Mouse (Mus musculus) lung, embryonic 14.5 days (tissue): ENCODE measurements around the gene Pou6f1. TPM values are rescaled to one million over a fixed set of nuclear protein-coding genes. Genes with fewer than 3 reads are reported as not detected.

Experiments
- ATAC-seq: fragments of 200-750 bp; cut with Nextera tagmentation; 2 replicates; pipeline ENCODE4 v1.8.0; 2017; ENCODE audit warnings: mild to moderate bottlenecking, moderate TSS enrichment, moderate library complexity; ENCODE audit not compliant: insufficient read depth
- DNase-seq: peaks from one replicate; pipeline ENCODE4 v3.0.0-alpha.2; 2015
- H3K27ac ChIP-seq: fragments of 300-500 bp; sonication (generic); 2 replicates; pipeline ENCODE4 v1.5.1; 2014; ENCODE audit warnings: low read depth, mild to moderate bottlenecking, moderate library complexity
- H3K27me3 ChIP-seq: fragments of 300-500 bp; sonication (generic); 2 replicates; pipeline ENCODE4 v1.6.1; 2014; ENCODE audit warnings: low read length, control low read depth; ENCODE audit not compliant: insufficient read depth
- H3K36me3 ChIP-seq: fragments of 300-500 bp; sonication (generic); 2 replicates; pipeline ENCODE4 v1.6.1; 2014; ENCODE audit warnings: control low read depth; ENCODE audit not compliant: insufficient read depth
- H3K4me1 ChIP-seq: fragments of 300-500 bp; sonication (generic); 2 replicates; pipeline ENCODE4 v1.6.1; 2014; ENCODE audit warnings: antibody characterized with exemption, control low read depth; ENCODE audit not compliant: insufficient read depth
- H3K4me2 ChIP-seq: fragments of 300-500 bp; sonication (generic); 2 replicates; pipeline ENCODE4 v1.6.1; 2014; ENCODE audit warnings: mild to moderate bottlenecking
- H3K4me3 ChIP-seq: fragments of 300-500 bp; sonication (generic); 2 replicates; pipeline ENCODE4 v1.5.1; 2014; ENCODE audit warnings: low read depth, low read length
- H3K9ac ChIP-seq: fragments of 300-500 bp; sonication (generic); 2 replicates; pipeline ENCODE4 v1.6.1; 2014
- H3K9me3 ChIP-seq: fragments of 300-500 bp; sonication (generic); 2 replicates; pipeline ENCODE4 v1.6.1; 2016; ENCODE audit warnings: low read depth, low read length, control low read depth
- CTCF ChIP-seq: IDR thresholded peaks from 2 replicates; pipeline ENCODE4 v1.5.1; 2016; ENCODE audit warnings: antibody characterized with exemption, low read depth
- WGBS: fragments of 180-500 bp; shearing (Covaris S2); extraction: QIAGEN DNeasy Blood & Tissue Kit; methylation state at CpG from one replicate; pipeline ENCODE4 v1.1.7; 2014; 5-methylcytosine and 5-hydroxymethylcytosine counted together
- microRNA-seq: library from miRNA; unstranded; fragments of <30 nt; microRNA quantifications from one replicate; pipeline ENCODE4, GENCODE M21; 2016; ENCODE audit warnings: borderline number of aligned reads
- polyA plus RNA-seq: library from polyadenylated mRNA; unstranded; fragments of >200 nt; fragmentation: Nextera tagmentation; extraction: Ambion mirVana; gene quantifications from 2 replicates; pipeline ENCODE4 v1.2.1, GENCODE M21; 2014

Gene Pou6f1
- polyA plus RNA-seq, 1 experiment from 2014 or later, result 7.6 TPM

DNA sequence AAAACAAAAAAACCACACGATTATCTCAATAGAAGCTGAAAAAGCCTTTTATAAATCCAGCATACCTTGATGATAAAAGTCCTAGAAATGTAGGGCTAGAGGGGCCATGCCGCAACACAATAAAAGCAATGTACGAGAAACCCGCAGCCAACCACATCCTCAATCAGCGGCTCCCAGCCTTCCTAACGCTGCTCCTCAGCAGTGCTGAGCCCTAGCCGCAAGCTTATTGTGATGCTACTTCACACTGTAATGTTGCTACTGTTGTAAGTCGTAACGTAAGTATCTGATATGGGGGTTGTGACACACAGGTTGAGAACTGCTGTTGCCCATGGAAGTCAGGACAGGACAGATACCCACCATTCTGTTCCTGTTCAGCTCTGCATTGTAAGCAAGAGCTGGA, 60.4 kb downstream of the Pou6f1 start:
- ATAC-seq (no peak), DNase-seq (no peak)
- H3K27ac ChIP-seq, result no peak overlapping the region
- H3K27me3 ChIP-seq, result no peaks in the 10 kb centered on the region
- H3K4me2 ChIP-seq, result no peak overlapping the region
- no peak for TF ChIP-seq CTCF
- H3K9ac ChIP-seq, result no peak overlapping the region
- H3K9me3 ChIP-seq, result no peaks in the 10 kb centered on the region
- H3K36me3 ChIP-seq, result peaks cover 19% of the 10 kb centered on the region; the same call in 1 of the 2 replicates
- H3K4me3 ChIP-seq, result no peak overlapping the region
- 94% methylated on average over 9 of the region's 9 CpGs for WGBS
- H3K4me1 ChIP-seq, result no peaks in the 10 kb centered on the region

DNA sequence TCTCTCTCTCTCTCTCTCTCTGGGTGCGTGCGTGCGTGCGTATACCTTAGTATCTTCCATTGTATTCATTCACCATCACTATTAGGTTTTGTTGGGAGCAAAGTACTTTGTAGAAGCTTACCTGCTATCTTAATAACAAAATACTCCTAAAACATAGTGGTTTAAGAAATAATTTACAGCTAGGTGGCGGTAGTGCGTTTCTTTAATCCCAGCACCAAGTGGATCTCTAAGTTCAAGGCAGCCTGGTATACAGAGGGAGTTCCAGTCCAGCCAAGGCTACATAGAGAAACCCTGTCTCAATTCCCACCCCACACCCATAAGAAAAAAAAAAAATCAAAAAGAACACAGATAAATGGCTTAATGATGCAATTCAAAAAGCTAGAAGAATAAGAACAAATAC, 61.9 kb downstream of the Pou6f1 start:
- Histone ChIP-seq H3K27me3 (no peaks in the 10 kb centered on the region), H3K4me1 (no peaks in the 10 kb centered on the region), H3K9ac (no peak overlapping the region), H3K36me3 (peaks cover 17% of the 10 kb centered on the region; the same call in 1 of the 2 replicates), H3K27ac (no peak overlapping the region), H3K4me3 (no peak overlapping the region), H3K4me2 (no peak overlapping the region), H3K9me3 (no peaks in the 10 kb centered on the region)
- peak; percentile 83 for DNase-seq
- TF ChIP-seq CTCF, result peak; percentile 54
- ATAC-seq, result no peak
- 83% methylated on average over 6 of the region's 6 CpGs for WGBS

DNA sequence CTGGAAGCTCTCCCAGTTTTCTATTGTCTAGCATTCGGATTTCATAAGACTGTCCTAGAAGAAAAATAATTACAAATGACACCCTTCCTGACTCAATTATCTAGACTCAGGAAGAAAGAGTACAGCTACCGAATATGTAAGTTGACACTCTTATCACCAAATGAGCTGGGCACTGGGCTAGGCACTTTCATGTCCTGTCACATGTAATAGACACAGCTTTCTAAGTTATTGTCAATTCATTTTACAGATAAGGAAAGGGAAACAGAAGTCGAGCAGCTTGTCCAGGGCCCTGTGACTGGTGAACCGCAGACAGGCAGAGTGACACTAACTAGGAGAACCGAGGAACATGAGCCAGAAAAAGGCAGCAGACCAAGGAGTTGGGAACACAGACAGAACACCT, 71.9 kb downstream of the Pou6f1 start:
- H3K4me3 ChIP-seq, result no peak overlapping the region
- H3K27me3 ChIP-seq, result no peaks in the 10 kb centered on the region
- no peak overlapping the region for H3K27ac ChIP-seq
- ATAC-seq (no peak), DNase-seq (no peak)
- H3K36me3 ChIP-seq, result peaks cover 24% of the 10 kb centered on the region
- no peak for TF ChIP-seq CTCF
- H3K4me2 ChIP-seq, result no peak overlapping the region
- 55% methylated on average over 5 of the region's 5 CpGs for WGBS
- H3K9ac ChIP-seq, result no peak overlapping the region
- H3K9me3 ChIP-seq, result no peaks in the 10 kb centered on the region
- no peaks in the 10 kb centered on the region for H3K4me1 ChIP-seq

DNA sequence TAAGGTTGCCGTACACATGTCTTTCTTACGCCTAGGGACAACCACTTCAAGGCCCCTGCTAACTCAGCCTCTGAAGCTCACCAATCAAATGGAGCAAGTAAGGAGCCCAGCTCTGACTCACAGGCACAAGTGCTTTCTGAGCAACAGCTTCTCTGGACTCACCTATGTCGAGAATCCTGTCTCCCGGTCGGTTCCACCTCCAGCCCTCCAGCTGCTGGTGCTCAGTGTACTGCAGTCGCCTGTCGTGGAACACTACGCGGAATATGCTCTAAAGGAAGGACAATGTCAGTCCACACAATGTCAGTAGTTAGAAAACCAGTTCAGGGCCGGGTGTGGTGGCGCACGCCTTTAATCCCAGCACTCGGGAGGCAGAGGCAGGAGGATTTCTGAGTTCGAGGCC, 74.4 kb downstream of the Pou6f1 start:
- peaks cover 29% of the 10 kb centered on the region for H3K36me3 ChIP-seq
- H3K4me2 ChIP-seq, result no peak overlapping the region
- no peak overlapping the region for H3K9ac ChIP-seq
- 93% methylated on average over 14 of the region's 14 CpGs for WGBS
- DNase-seq, result no peak
- H3K27me3 ChIP-seq, result no peaks in the 10 kb centered on the region
- no peak for ATAC-seq
- TF ChIP-seq CTCF, result no peak
- H3K9me3 ChIP-seq, result no peaks in the 10 kb centered on the region
- no peaks in the 10 kb centered on the region for H3K4me1 ChIP-seq
- no peak overlapping the region for H3K4me3 ChIP-seq
- H3K27ac ChIP-seq, result no peak overlapping the region

Small RNA genes within 50 kb of the gene (microRNA-seq; reads per million reads assigned to microRNA genes)
- not detected for gene Mir6961

Other genes with a start within 250 kb of the Pou6f1 start
- gene Methig1, start 246.8 kb downstream of the Pou6f1 start, polyA plus RNA-seq, result not detected in 2 replicates
- gene Mettl7a2, start 246.8 kb downstream of the Pou6f1 start, polyA plus RNA-seq, result not detected in 2 replicates
- gene Higd1c, start 235.4 kb downstream of the Pou6f1 start, polyA plus RNA-seq, result 0.38 TPM in 1 of 2 replicates, not detected in the other
- gene Gm5475, start 177.8 kb downstream of the Pou6f1 start, polyA plus RNA-seq, result not detected in 2 replicates
- gene Slc11a2, start 174.9 kb downstream of the Pou6f1 start, polyA plus RNA-seq, result 17.8 and 21.6 TPM in 2 replicates
- 20.6 and 22.9 TPM in 2 replicates for gene Letmd1, start 131.0 kb downstream of the Pou6f1 start, polyA plus RNA-seq
- gene Csrnp2, start 104.5 kb downstream of the Pou6f1 start, polyA plus RNA-seq, result 15.7 and 18.0 TPM in 2 replicates
- 23.0 and 25.5 TPM in 2 replicates for gene Tfcp2, start 48.0 kb downstream of the Pou6f1 start, polyA plus RNA-seq
- gene Dazap2, start 15.4 kb upstream of the Pou6f1 start, polyA plus RNA-seq, result 210 and 231 TPM in 2 replicates
- 9.5 and 11.9 TPM in 2 replicates for gene Smagp, start 37.0 kb upstream of the Pou6f1 start, polyA plus RNA-seq
- 4.8 TPM in 2 replicates for gene Bin2, start 69.6 kb upstream of the Pou6f1 start, polyA plus RNA-seq
- gene Cela1, start 87.9 kb upstream of the Pou6f1 start, polyA plus RNA-seq, result 0.97 and 1.2 TPM in 2 replicates
- 0.07 and 0.25 TPM in 2 replicates for gene Galnt6, start 129.4 kb upstream of the Pou6f1 start, polyA plus RNA-seq
- gene Slc4a8, start 161.8 kb upstream of the Pou6f1 start, polyA plus RNA-seq, result 1.6 and 2.5 TPM in 2 replicates